Mouse (Mus musculus) myocyte (in vitro differentiated cells): ENCODE results near the gene 1700123O20Rik.

Source experiments
- CEBPB ChIP-seq: IDR thresholded peaks from 2 replicates; pipeline ENCODE4 v1.6.1; 2011; ENCODE audit warnings: mild to moderate bottlenecking, moderate library complexity; ENCODE audit not compliant: poor library complexity, insufficient read depth, severe bottlenecking
- MYOD1 ChIP-seq, 3 experiments: IDR thresholded peaks; one replicate each; pipeline ENCODE4 v1.6.1; 2011; ENCODE audit warnings: control low read depth in 2 of 3, low read depth in 2 of 3, mild to moderate bottlenecking in 2 of 3, moderate library complexity in 1 of 3; ENCODE audit not compliant: insufficient read length in 2 of 3, control insufficient read depth in 1 of 3
- POLR2A ChIP-seq: IDR thresholded peaks from one replicate; pipeline ENCODE4 v1.6.1; 2011; ENCODE audit warnings: low read depth, mild to moderate bottlenecking, control low read depth, moderate library complexity; ENCODE audit not compliant: insufficient read length
- POLR2AphosphoS2 ChIP-seq: IDR thresholded peaks from one replicate; pipeline ENCODE4 v1.6.1; 2011; ENCODE audit warnings: low read depth, control low read depth; ENCODE audit not compliant: insufficient read length
- SRF ChIP-seq: IDR thresholded peaks from one replicate; pipeline ENCODE4 v1.6.1; 2011; ENCODE audit warnings: low read depth; ENCODE audit not compliant: control insufficient read depth, insufficient read length

DNA sequence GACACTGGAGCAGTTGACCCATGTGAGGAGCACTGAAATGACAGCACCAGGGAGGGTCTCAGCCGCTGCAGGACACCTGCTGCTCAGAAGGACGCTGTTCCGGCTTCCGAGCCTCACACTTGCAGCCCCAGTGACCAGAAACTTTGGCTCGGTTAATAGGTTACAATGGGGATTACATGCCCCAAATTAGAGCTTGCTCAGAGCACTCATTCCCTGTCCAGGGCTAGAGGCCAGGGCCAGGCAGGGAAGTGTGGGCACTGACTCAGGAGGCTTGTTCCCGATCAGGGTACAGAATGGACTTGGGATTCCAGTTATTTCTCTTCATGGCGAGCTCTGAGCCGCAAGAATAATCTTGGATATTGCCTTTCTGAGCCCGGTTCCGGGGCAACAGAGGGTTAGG, 51.6 kb downstream of the 1700123O20Rik start:
- TF ChIP-seq MYOD1 (IDR thresholded peaks at IDR 0.05; ENCODE audit: control insufficient read depth in 1 of 3, insufficient read length in 2 of 3, low read depth in 2 of 3): no peak
- no peak for TF ChIP-seq SRF
- no peak for TF ChIP-seq POLR2A
- TF ChIP-seq CEBPB: no peak
- no peak for TF ChIP-seq POLR2AphosphoS2
